Mouse (Mus musculus) heart, embryonic 14.5 days (tissue): Measurements from ENCODE around the gene Nsdhl. TPM values are rescaled to one million over a fixed set of nuclear protein-coding genes. Genes with fewer than 3 reads are reported as not detected.

Source experiments
- ATAC-seq: fragments of 200-750 bp; cut with Nextera tagmentation; 2 replicates; pipeline ENCODE4 v1.8.0; 2017; ENCODE audit warnings: low read depth, moderate TSS enrichment; ENCODE audit not compliant: insufficient number of reproducible peaks, insufficient read depth, low FRiP score
- H3K27ac ChIP-seq, 2 experiments: fragments of 200-500 bp in 1 of 2; fragments of 300-500 bp in 1 of 2; sonication (generic) in 1 of 2; replicated peaks in 1 of 2; 2 replicates each; pipeline ENCODE4 v1.5.1; 2012 to 2014; ENCODE audit warnings: low read depth in 2 of 2, low read length in 2 of 2, control low read depth in 1 of 2, mild to moderate bottlenecking in 1 of 2, mixed read lengths in 1 of 2; ENCODE audit not compliant: control insufficient read depth in 1 of 2, insufficient read depth in 1 of 2
- H3K27me3 ChIP-seq: fragments of 300-500 bp; sonication (generic); 2 replicates; pipeline ENCODE4 v1.6.1; 2014; ENCODE audit warnings: mild to moderate bottlenecking, low read length, control low read depth; ENCODE audit not compliant: control insufficient read depth, insufficient read depth
- H3K36me3 ChIP-seq: fragments of 300-500 bp; sonication (generic); 2 replicates; pipeline ENCODE4 v1.6.1; 2014; ENCODE audit warnings: mild to moderate bottlenecking, control low read depth, low read length, mixed read lengths; ENCODE audit not compliant: control insufficient read depth, insufficient read depth
- H3K4me1 ChIP-seq, 2 experiments: fragments of 200-500 bp in 1 of 2; fragments of 300-500 bp in 1 of 2; sonication (generic) in 1 of 2; 2 replicates each; pipeline ENCODE4 v1.6.1; 2012 to 2014; ENCODE audit warnings: low read length in 2 of 2, control low read depth in 1 of 2, mixed read lengths in 1 of 2; ENCODE audit not compliant: control insufficient read depth in 2 of 2, insufficient read depth in 2 of 2
- H3K4me2 ChIP-seq: fragments of 300-500 bp; sonication (generic); 2 replicates; pipeline ENCODE4 v1.6.1; 2014; ENCODE audit warnings: mild to moderate bottlenecking, low read length
- H3K4me3 ChIP-seq, 2 experiments: fragments of 200-500 bp in 1 of 2; fragments of 300-500 bp in 1 of 2; sonication (generic) in 1 of 2; 2 replicates each; pipeline ENCODE4 v1.5.1; 2012 to 2014; ENCODE audit warnings: low read length in 2 of 2, mild to moderate bottlenecking in 2 of 2, control low read depth in 1 of 2, low read depth in 1 of 2, moderate library complexity in 1 of 2; ENCODE audit not compliant: control insufficient read depth in 1 of 2, insufficient read depth in 1 of 2
- H3K9ac ChIP-seq: fragments of 300-500 bp; sonication (generic); 2 replicates; pipeline ENCODE4 v1.6.1; 2014; ENCODE audit warnings: mild to moderate bottlenecking, low read length
- H3K9me3 ChIP-seq: fragments of 300-500 bp; sonication (generic); 2 replicates; pipeline ENCODE4 v1.6.1; 2016; ENCODE audit warnings: low read length, control low read depth; ENCODE audit not compliant: control insufficient read depth
- WGBS: fragments of 180-500 bp; shearing (Covaris S2); extraction: QIAGEN DNeasy Blood & Tissue Kit; methylation state at CpG from one replicate; pipeline ENCODE4 v1.1.7; 2014; 5-methylcytosine and 5-hydroxymethylcytosine counted together
- microRNA counts: library from miRNA; unstranded; fragments of <30 nt; microRNA quantifications from one replicate; lab custom pipeline; 2016
- microRNA-seq: library from miRNA; unstranded; fragments of <30 nt; microRNA quantifications from one replicate; pipeline ENCODE4, GENCODE M21; 2016
- polyA plus RNA-seq: library from polyadenylated mRNA; unstranded; fragments of >200 nt; fragmentation: Nextera tagmentation; extraction: Ambion mirVana; gene quantifications from 2 replicates; pipeline ENCODE4 v1.2.1, GENCODE M21; 2014

Nsdhl gene
- polyA plus RNA-seq, 1 experiment from 2014 or later: 15.5 TPM

- Histone ChIP-seq H3K4me1 (no peaks in the 10 kb centered on the region), H3K9ac (no peak overlapping the region), H3K27ac (no peak overlapping the region), H3K27me3 (no peaks in the 10 kb centered on the region; the same call in 1 of the 2 replicates), H3K9me3 (no peaks in the 10 kb centered on the region), H3K4me2 (no peak overlapping the region), H3K36me3 (no peaks in the 10 kb centered on the region), H3K4me3 (no peak overlapping the region)
- ATAC-seq: no peak
- 64% methylated on average over 5 of the region's 5 CpGs for WGBS
These were observed 84.8 kb downstream of the Nsdhl start for GRCm38 (mm10) chrX:73003110-73003509.

- no peak overlapping the region for H3K4me2 ChIP-seq
- no peak overlapping the region for H3K9ac ChIP-seq
- no peaks in the 10 kb centered on the region for H3K4me1 ChIP-seq
- no peaks in the 10 kb centered on the region for H3K27me3 ChIP-seq
- ATAC-seq: no peak
- no peaks in the 10 kb centered on the region for H3K9me3 ChIP-seq
- no peak overlapping the region for H3K4me3 ChIP-seq
- no peak overlapping the region for H3K27ac ChIP-seq
- 47% methylated on average over 4 of the region's 4 CpGs for WGBS
- H3K36me3 ChIP-seq: no peaks in the 10 kb centered on the region
These were observed 87.3 kb downstream of the Nsdhl start for GRCm38 (mm10) chrX:73005678-73006077.

- no peaks in the 10 kb centered on the region for H3K9me3 ChIP-seq
- H3K27me3 ChIP-seq: no peaks in the 10 kb centered on the region
- H3K27ac ChIP-seq: peak overlapping the region; percentile 47 to 76; a peak in 3 of 4 replicates
- H3K4me3 ChIP-seq: peak overlapping the region; percentile 35 to 56
- H3K36me3 ChIP-seq: no peaks in the 10 kb centered on the region
- H3K9ac ChIP-seq: peak overlapping the region; percentile 61
- ATAC-seq: peak; percentile 98
- peak overlapping the region; percentile 63 for H3K4me2 ChIP-seq
- H3K4me1 ChIP-seq: no peaks in the 10 kb centered on the region
- WGBS: 17% methylated on average over 24 of the region's 27 CpGs
These were observed 89.5 kb downstream of the Nsdhl start for GRCm38 (mm10) chrX:73007597-73008479.

MicroRNA genes within 50 kb of the gene (microRNA counts, 519-probe panel; counts per million panel counts)
- 322 counts per million, percentile 70 among the panel's probes with 10 or more counts for microRNA mmu-miR-2137 (lab: Ali Mortazavi, UCI)

Small RNAs within 50 kb of the gene (microRNA-seq; reads per million reads assigned to microRNA genes)
- not detected for gene Mir2137

Other genes starting within 250 kb of the Nsdhl start
- 0.15 and 0.28 TPM in 2 replicates for gene Gabrq, start 93.4 kb upstream of the Nsdhl start, polyA plus RNA-seq
- 63.5 and 68.6 TPM in 2 replicates for gene Cetn2, start 146 bp upstream of the Nsdhl start, polyA plus RNA-seq
- gene Zfp185, start 68.8 kb downstream of the Nsdhl start, polyA plus RNA-seq: 4.6 and 4.9 TPM in 2 replicates
- gene Pnma5, start 118.5 kb downstream of the Nsdhl start, polyA plus RNA-seq: 0.11 TPM in 1 of 2 replicates, not detected in the other
- not detected in 2 replicates for gene Pnma3, start 146.2 kb downstream of the Nsdhl start, polyA plus RNA-seq
- 1.8 TPM in 1 of 2 replicates, not detected in the other for gene Xlr4a, start 163.9 kb downstream of the Nsdhl start, polyA plus RNA-seq
- gene Xlr3a, start 178.5 kb downstream of the Nsdhl start, polyA plus RNA-seq: 1.4 TPM in 2 replicates
- gene Gm14685, start 198.5 kb downstream of the Nsdhl start, polyA plus RNA-seq: not detected in 2 replicates
- not detected in 2 replicates for gene Xlr5b, start 230.2 kb downstream of the Nsdhl start, polyA plus RNA-seq
- not detected in 2 replicates for gene DXBay18, start 230.9 kb downstream of the Nsdhl start, polyA plus RNA-seq